Mouse (Mus musculus) MEL (cell line): ENCODE measurements around the gene Avpr1b. TPM values are rescaled to one million over a fixed set of nuclear protein-coding genes. Genes with fewer than 3 reads are reported as not detected.

Experiments
- DNase-seq: peaks from one replicate; pipeline ENCODE4 v3.0.0; 2011; ENCODE audit warnings: low read depth, low spot score
- H3K27ac ChIP-seq: 2 replicates; pipeline ENCODE4 v1.5.1; 2012; ENCODE audit warnings: low read depth, mild to moderate bottlenecking, control low read depth, low read length, moderate library complexity; ENCODE audit not compliant: control insufficient read depth
- H3K27me3 ChIP-seq, 2 experiments: fragments of 150-350 bp in 1 of 2; sonication (generic) in 1 of 2; 2 replicates each; pipeline ENCODE4 v1.6.1; 2012; ENCODE audit warnings: low read length in 2 of 2, mild to moderate bottlenecking in 2 of 2, improper control_type of control experiment in 1 of 2, moderate library complexity in 1 of 2; ENCODE audit not compliant: insufficient read depth in 2 of 2, control insufficient read depth in 1 of 2
- H3K36me3 ChIP-seq, 2 experiments: 2 replicates each; pipeline ENCODE4 v1.6.1; 2012 to 2014; ENCODE audit warnings: low read length in 2 of 2, improper control_type of control experiment in 1 of 2, inconsistent platforms in 1 of 2, mild to moderate bottlenecking in 1 of 2; ENCODE audit not compliant: insufficient read depth in 2 of 2, control insufficient read depth in 1 of 2
- H3K4me1 ChIP-seq, 2 experiments: fragments of 150-350 bp in 1 of 2; sonication (generic) in 1 of 2; 2 replicates each; pipeline ENCODE4 v1.6.1; 2012; ENCODE audit warnings: low read length in 2 of 2, improper control_type of control experiment in 1 of 2, mild to moderate bottlenecking in 1 of 2; ENCODE audit not compliant: insufficient read depth in 2 of 2, control insufficient read depth in 1 of 2
- H3K4me3 ChIP-seq, 2 experiments: fragments of 150-350 bp in 1 of 2; sonication (generic) in 1 of 2; 2 replicates each; pipeline ENCODE4 v1.5.1; 2012; ENCODE audit warnings: low read depth in 2 of 2, low read length in 2 of 2, mild to moderate bottlenecking in 2 of 2, moderate library complexity in 2 of 2, control low read depth in 1 of 2, improper control_type of control experiment in 1 of 2; ENCODE audit not compliant: control insufficient read depth in 1 of 2, insufficient read depth in 1 of 2
- H3K79me2 ChIP-seq: 2 replicates; pipeline ENCODE4 v1.6.1; 2012; ENCODE audit warnings: mild to moderate bottlenecking, low read length, moderate library complexity; ENCODE audit not compliant: control insufficient read depth, poor library complexity, insufficient read depth
- H3K9ac ChIP-seq: 2 replicates; pipeline ENCODE4 v1.6.1; 2012; ENCODE audit warnings: low read depth, mild to moderate bottlenecking, control low read depth, low read length, moderate library complexity; ENCODE audit not compliant: control insufficient read depth, poor library complexity, severe bottlenecking
- H3K9me3 ChIP-seq: fragments of 150-350 bp; sonication (generic); replicated peaks from 2 replicates; pipeline ENCODE4 v1.6.1; 2012; ENCODE audit warnings: mild to moderate bottlenecking, low read length, improper control_type of control experiment, moderate library complexity; ENCODE audit not compliant: insufficient read depth
- CHD1 ChIP-seq: IDR thresholded peaks from 2 replicates; pipeline ENCODE4 v1.6.1; 2012; ENCODE audit warnings: low read depth, mild to moderate bottlenecking, inconsistent platforms, low read length, improper control_type of control experiment
- E2F4 ChIP-seq: IDR thresholded peaks from 2 replicates; pipeline ENCODE4 v1.6.1; 2011; ENCODE audit warnings: low read depth, low read length, improper control_type of control experiment, borderline replicate concordance
- ELF1 ChIP-seq: IDR thresholded peaks from 2 replicates; pipeline ENCODE4 v1.6.1; 2014; ENCODE audit warnings: low read depth, mild to moderate bottlenecking, inconsistent platforms, low read length, improper control_type of control experiment, moderate library complexity
- EP300 ChIP-seq, 2 experiments: IDR thresholded peaks; 2 replicates each; pipeline ENCODE4 v1.6.1; 2011; ENCODE audit warnings: improper control_type of control experiment in 2 of 2, low read length in 2 of 2, low read depth in 1 of 2, mild to moderate bottlenecking in 1 of 2
- ETS1 ChIP-seq: IDR thresholded peaks from 2 replicates; pipeline ENCODE4 v1.6.1; 2012; ENCODE audit warnings: low read depth, mild to moderate bottlenecking, inconsistent platforms, low read length, improper control_type of control experiment, moderate library complexity
- GABPA ChIP-seq: IDR thresholded peaks from 2 replicates; pipeline ENCODE4 v1.6.1; 2012; ENCODE audit warnings: low read depth, mild to moderate bottlenecking, inconsistent platforms, low read length, improper control_type of control experiment, moderate library complexity
- HCFC1 ChIP-seq: IDR thresholded peaks from 2 replicates; pipeline ENCODE4 v1.6.1; 2012; ENCODE audit warnings: low read depth, mild to moderate bottlenecking, inconsistent platforms, low read length, improper control_type of control experiment, moderate library complexity
- JUND ChIP-seq: IDR thresholded peaks from 2 replicates; pipeline ENCODE4 v1.6.1; 2011; ENCODE audit warnings: low read depth, mild to moderate bottlenecking, improper control_type of control experiment, low read length
- KAT2A ChIP-seq: conservative IDR thresholded peaks from 2 replicates; pipeline ENCODE4 v1.6.1; 2012; ENCODE audit warnings: low read depth, low read length, improper control_type of control experiment, inconsistent platforms
- MAFK ChIP-seq: IDR thresholded peaks from 2 replicates; pipeline ENCODE4 v1.6.1; 2011; ENCODE audit warnings: low read depth, mild to moderate bottlenecking, low read length, improper control_type of control experiment, borderline replicate concordance
- MAX ChIP-seq: IDR thresholded peaks from 2 replicates; pipeline ENCODE4 v1.6.1; 2011; ENCODE audit warnings: low read length, improper control_type of control experiment
- MAZ ChIP-seq: IDR thresholded peaks from 2 replicates; pipeline ENCODE4 v1.6.1; 2012; ENCODE audit warnings: low read depth, mild to moderate bottlenecking, inconsistent platforms, low read length, improper control_type of control experiment
- MEF2A ChIP-seq: IDR thresholded peaks from 2 replicates; pipeline ENCODE4 v1.6.1; 2014; ENCODE audit warnings: low read depth, mild to moderate bottlenecking, inconsistent platforms, low read length, improper control_type of control experiment; ENCODE audit not compliant: poor library complexity, insufficient replicate concordance, severe bottlenecking; ENCODE audit errors: extremely low read depth
- MXI1 ChIP-seq: IDR thresholded peaks from 2 replicates; pipeline ENCODE4 v1.6.1; 2011; ENCODE audit warnings: mild to moderate bottlenecking, low read depth, low read length, improper control_type of control experiment
- MYC ChIP-seq: IDR thresholded peaks from 2 replicates; pipeline ENCODE4 v1.6.1; 2011; ENCODE audit warnings: low read depth, mild to moderate bottlenecking, low read length, improper control_type of control experiment, moderate library complexity
- NELFE ChIP-seq: IDR thresholded peaks from 2 replicates; pipeline ENCODE4 v1.6.1; 2011; ENCODE audit warnings: low read depth, low read length, improper control_type of control experiment
- NRF1 ChIP-seq: IDR thresholded peaks from 2 replicates; pipeline ENCODE4 v1.6.1; 2014; ENCODE audit warnings: low read depth, mild to moderate bottlenecking, inconsistent platforms, low read length, improper control_type of control experiment, moderate library complexity; ENCODE audit not compliant: poor library complexity, insufficient read depth, severe bottlenecking
- POLR2A ChIP-seq, 2 experiments: IDR thresholded peaks; 2 replicates each; pipeline ENCODE4 v1.6.1; 2011 to 2012; ENCODE audit warnings: low read length in 2 of 2, mild to moderate bottlenecking in 2 of 2, control low read depth in 1 of 2, improper control_type of control experiment in 1 of 2, low read depth in 1 of 2, moderate library complexity in 1 of 2; ENCODE audit not compliant: control insufficient read depth in 1 of 2, insufficient read depth in 1 of 2, poor library complexity in 1 of 2
- RCOR1 ChIP-seq: IDR thresholded peaks from 2 replicates; pipeline ENCODE4 v1.6.1; 2012; ENCODE audit warnings: low read depth, mild to moderate bottlenecking, inconsistent platforms, low read length, improper control_type of control experiment
- TAL1 ChIP-seq: IDR thresholded peaks from 2 replicates; pipeline ENCODE4 v1.6.1; 2012; ENCODE audit warnings: mild to moderate bottlenecking, inconsistent platforms, low read length, moderate library complexity, mixed read lengths
- TCF12 ChIP-seq: IDR thresholded peaks from 2 replicates; pipeline ENCODE4 v1.6.1; 2014; ENCODE audit warnings: low read depth, mild to moderate bottlenecking, inconsistent platforms, low read length, improper control_type of control experiment, moderate library complexity
- UBTF ChIP-seq: IDR thresholded peaks from 2 replicates; pipeline ENCODE4 v1.6.1; 2012; ENCODE audit warnings: low read depth, mild to moderate bottlenecking, inconsistent platforms, low read length, improper control_type of control experiment, moderate library complexity, borderline replicate concordance; ENCODE audit not compliant: insufficient read depth
- USF2 ChIP-seq, 2 experiments: IDR thresholded peaks; 2 replicates each; pipeline ENCODE4 v1.6.1; 2011 to 2012; ENCODE audit warnings: improper control_type of control experiment in 2 of 2, low read length in 2 of 2, borderline replicate concordance in 1 of 2, inconsistent platforms in 1 of 2, low read depth in 1 of 2, mild to moderate bottlenecking in 1 of 2; ENCODE audit not compliant: insufficient read depth in 1 of 2
- ZC3H11A ChIP-seq: IDR thresholded peaks from 2 replicates; pipeline ENCODE4 v1.6.1; 2012; ENCODE audit warnings: low read depth, mild to moderate bottlenecking, inconsistent platforms, low read length, improper control_type of control experiment
- ZMIZ1 ChIP-seq: IDR thresholded peaks from 2 replicates; pipeline ENCODE4 v1.6.1; 2012; ENCODE audit warnings: low read depth, mild to moderate bottlenecking, inconsistent platforms, low read length, improper control_type of control experiment, moderate library complexity
- polyA plus RNA-seq, 2 experiments: library from polyadenylated mRNA; stranded (reverse) in 1 of 2; unstranded in 1 of 2; fragments of >175 nt in 1 of 2; fragments of >200 nt in 1 of 2; gene quantifications; 2 replicates each; pipeline versions ENCODE4 v1.2.1 to v1.2.4; 2012; ENCODE audit warnings: low replicate concordance in 2 of 2, low read depth in 1 of 2; ENCODE audit not compliant: insufficient read length in 2 of 2, insufficient read depth in 1 of 2, missing spikeins in 1 of 2
- total RNA-seq: library from RNA; depleted of rRNA; stranded (reverse); fragments of 300-350 nt; gene quantifications from 2 replicates; pipeline ENCODE4 v1.2.3, GENCODE M21; 2012

The Avpr1b gene
- total and polyA plus RNA-seq, 3 experiments: not detected

DNA sequence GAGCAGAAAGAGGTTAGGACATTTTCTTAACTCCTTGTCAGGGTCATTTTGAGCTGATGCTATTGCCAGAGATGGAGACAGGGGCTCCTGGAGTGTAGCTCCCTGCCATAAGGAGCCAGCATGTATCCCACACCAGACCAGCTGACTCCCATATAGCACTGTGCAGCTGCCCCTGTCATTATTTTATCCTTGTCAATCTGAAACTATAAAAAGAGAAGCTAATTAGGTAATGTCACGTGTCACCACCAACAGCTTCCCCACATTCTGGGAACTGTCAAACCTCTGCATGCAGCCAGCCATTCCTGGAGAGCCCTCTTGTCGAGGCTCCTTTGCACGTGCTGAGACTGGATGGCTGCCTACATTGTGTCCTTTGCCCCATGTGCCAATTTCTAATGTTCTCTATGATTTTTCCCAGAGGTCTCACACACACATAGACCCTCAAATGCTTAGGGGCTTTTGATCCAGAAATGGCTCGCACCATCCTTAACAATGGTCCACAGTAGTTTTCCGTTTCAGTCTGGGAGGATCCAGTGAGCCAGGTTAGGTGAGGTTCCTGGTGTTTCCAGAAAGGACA lies 60.6 kb downstream of the Avpr1b start:
- Histone ChIP-seq H3K36me3 (peaks cover 0 to 25% of the 10 kb centered on the region in 2 experiments; a peak in 3 of 4 replicates), H3K27me3 (no peaks in the 10 kb centered on the region), H3K9me3 (no peaks in the 10 kb centered on the region), H3K79me2 (no peaks in the 10 kb centered on the region)
- no peak for TF ChIP-seq E2F4
- no peak for TF ChIP-seq MEF2A
- TF ChIP-seq GABPA: no peak
- TF ChIP-seq MAZ: no peak
- TF ChIP-seq NELFE: no peak
- no peak for TF ChIP-seq ZMIZ1
- no peak for TF ChIP-seq ZC3H11A
- TF ChIP-seq EP300 (IDR thresholded peaks at IDR 0.05; ENCODE audit: low read depth in 1 of 2, low read length in 2 of 2): no peak
- TF ChIP-seq MAX: no peak
- TF ChIP-seq NRF1: no peak
- no peak for TF ChIP-seq USF2 (IDR thresholded peaks at IDR 0.05; ENCODE audit: borderline replicate concordance in 1 of 2, insufficient read depth in 1 of 2, low read depth in 1 of 2, low read length in 2 of 2)
- TF ChIP-seq, all 39 proteins: peak for 0
- Histone ChIP-seq H3K27ac (no peak overlapping the region), H3K4me3 (no peak overlapping the region), H3K9ac (no peak overlapping the region), H3K4me1 (peaks cover 12 to 29% of the 10 kb centered on the region in 2 experiments)
- DNase-seq: no peak

DNA sequence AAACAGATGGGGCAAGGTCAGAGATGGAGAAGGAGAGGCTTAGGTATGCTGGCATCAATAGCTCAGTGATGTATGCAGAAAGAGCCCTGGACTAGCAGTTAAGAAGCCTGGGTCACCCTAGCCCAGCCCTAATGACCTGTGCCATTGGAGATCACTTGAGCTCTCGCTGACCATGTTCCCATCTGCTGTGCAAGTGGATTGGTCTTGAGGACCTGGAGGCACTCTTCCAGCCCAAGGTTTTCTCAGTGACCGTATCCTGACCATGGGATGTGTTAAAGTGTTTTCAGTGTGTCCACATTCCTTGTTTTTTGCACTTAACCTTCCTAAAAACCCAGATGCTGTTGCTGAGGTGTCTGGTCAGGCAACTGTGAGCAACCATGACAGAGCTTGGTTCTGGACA lies 61.2 kb downstream of the Avpr1b start:
- Histone ChIP-seq H3K79me2 (no peaks in the 10 kb centered on the region), H3K4me1 (peaks cover 12 to 29% of the 10 kb centered on the region in 2 experiments), H3K27me3 (no peaks in the 10 kb centered on the region), H3K9me3 (no peaks in the 10 kb centered on the region), H3K9ac (no peak overlapping the region), H3K27ac (no peak overlapping the region), H3K4me3 (no peak overlapping the region), H3K36me3 (peaks cover 0 to 25% of the 10 kb centered on the region in 2 experiments)
- TF ChIP-seq ZC3H11A: no peak
- TF ChIP-seq MXI1: no peak
- TF ChIP-seq JUND: no peak
- TF ChIP-seq TCF12: no peak
- TF ChIP-seq HCFC1: no peak
- TF ChIP-seq MEF2A: no peak
- TF ChIP-seq ETS1: no peak
- TF ChIP-seq ELF1: no peak
- no peak for TF ChIP-seq MAFK
- no peak for TF ChIP-seq CHD1
- TF ChIP-seq MYC: no peak
- no peak for TF ChIP-seq UBTF
- TF ChIP-seq USF2 (IDR thresholded peaks at IDR 0.05; ENCODE audit: borderline replicate concordance in 1 of 2, insufficient read depth in 1 of 2, low read depth in 1 of 2, low read length in 2 of 2): no peak
- no peak for TF ChIP-seq KAT2A
- TF ChIP-seq POLR2A (IDR thresholded peaks at IDR 0.05; ENCODE audit: control insufficient read depth in 1 of 2, insufficient read depth in 1 of 2, low read depth in 1 of 2, low read length in 2 of 2, poor library complexity in 1 of 2): no peak
- TF ChIP-seq TAL1: no peak
- TF ChIP-seq RCOR1: no peak
- no peak for DNase-seq
